Mouse (Mus musculus): ENCODE data around the gene Slc22a20. TPM values are rescaled to one million over a fixed set of nuclear protein-coding genes. Genes with fewer than 3 reads are reported as not detected.

Slc22a20 gene
- not detected for total RNA-seq (2021)
- long read RNA-seq, experiment 1, result 0 reads
- long read RNA-seq, experiment 2, result 0 reads

DNA sequence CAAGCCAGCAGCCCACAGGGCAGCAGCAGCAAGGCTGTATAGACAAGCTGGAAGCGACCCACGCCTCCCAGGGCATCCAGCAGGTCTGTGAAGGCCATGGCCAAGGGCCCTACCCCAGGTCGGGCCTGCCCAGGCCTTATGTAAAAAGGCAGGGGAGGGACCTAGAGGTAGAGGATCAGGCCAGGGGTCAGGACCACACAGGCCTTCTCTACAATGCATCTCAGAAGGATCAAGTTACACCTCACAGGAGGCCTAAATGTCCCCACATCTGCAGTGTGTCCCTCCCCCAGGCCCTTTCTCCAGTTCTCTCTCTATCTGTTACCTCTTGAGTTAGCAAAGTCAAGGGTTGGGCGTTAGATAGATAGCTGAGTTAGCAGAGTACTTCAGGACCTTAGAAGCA, at the start of gene Slc22a20:
Slc22a20 (minus strand) TSS at position 101 of the 400 bp plus-strand sequence.
- no peak for DNase-seq (ENCODE audit: low spot score in 2 of 2)

DNA sequence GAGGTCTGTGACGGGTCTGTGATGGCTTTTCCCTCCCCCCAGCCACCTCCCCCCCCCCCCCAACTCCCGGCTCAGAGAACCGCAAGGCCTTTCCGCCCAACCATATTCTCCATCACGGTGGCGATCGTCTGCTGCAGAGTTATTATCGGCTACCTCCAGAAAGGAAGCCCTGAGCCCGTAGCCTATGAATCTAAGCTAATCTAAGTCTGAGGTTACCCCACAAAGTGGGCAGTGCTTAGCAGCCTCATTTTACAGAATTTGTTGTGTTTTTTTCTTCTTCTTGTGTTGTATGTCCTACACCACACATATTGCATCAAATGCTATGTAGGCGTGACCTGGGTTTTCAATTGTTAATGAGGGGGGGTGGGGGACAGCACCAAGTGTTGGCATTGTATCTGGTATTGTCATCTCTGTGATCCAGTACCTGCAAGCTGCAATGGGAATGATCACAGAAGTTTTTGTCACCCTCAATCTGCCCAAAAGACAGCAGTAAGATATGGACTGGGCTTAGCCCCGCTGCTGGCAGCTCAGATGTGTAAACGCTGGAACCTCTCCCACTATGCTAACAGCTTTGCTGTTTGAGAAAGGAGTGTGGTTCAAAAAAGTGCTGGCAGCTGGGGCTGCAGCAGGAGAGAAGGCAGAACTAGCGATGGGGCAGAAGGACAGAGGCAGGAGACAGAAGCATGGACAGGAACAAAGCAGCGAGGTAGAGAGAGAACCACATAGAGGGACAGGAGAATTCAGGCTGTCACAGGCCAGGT, 44.8 kb upstream of the Slc22a20 start:
- no peak for DNase-seq (ENCODE audit: low spot score in 2 of 2)

DNA sequence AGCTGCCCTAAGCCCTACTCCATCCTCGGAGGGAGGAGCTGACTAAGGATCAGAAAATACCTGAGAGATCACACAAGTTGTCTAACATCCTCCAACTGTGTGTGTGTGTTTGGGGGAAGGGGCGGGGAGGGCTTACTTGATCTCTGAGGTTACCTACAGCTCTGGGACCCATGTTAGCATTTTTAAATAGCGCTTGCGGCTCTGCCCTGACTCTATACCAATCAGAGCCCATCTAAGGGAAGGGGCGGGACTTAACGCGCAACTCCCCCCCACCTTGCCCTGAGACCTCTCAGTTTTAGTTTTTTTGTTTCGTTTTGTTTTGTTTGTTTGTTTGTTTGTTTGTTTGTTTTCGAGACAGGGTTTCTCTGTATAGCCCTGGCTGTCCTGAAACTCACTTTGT, 43.5 kb upstream of the Slc22a20 start:
- DNase-seq (ENCODE audit: low spot score in 2 of 2), result no peak

DNA sequence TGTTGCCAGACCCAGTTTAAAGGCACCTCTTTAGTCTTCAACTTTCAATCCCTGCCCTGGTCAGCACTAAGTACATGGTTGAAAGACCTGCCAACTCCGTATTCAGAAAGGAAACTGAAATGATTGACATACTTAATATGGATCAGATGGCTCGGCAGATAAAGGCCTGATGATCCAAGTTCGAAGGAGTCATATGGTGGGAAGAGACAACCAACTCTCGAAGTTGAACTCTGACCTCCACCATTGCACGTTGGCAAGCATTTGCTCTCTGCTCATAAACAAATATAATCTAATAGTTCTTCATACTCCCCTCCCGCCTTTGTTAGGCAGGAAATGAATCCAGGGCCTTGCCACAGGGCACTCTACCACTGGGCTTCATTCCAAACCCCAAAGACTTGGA, 43.0 kb upstream of the Slc22a20 start:
- DNase-seq (ENCODE audit: low spot score in 2 of 2), result no peak

DNA sequence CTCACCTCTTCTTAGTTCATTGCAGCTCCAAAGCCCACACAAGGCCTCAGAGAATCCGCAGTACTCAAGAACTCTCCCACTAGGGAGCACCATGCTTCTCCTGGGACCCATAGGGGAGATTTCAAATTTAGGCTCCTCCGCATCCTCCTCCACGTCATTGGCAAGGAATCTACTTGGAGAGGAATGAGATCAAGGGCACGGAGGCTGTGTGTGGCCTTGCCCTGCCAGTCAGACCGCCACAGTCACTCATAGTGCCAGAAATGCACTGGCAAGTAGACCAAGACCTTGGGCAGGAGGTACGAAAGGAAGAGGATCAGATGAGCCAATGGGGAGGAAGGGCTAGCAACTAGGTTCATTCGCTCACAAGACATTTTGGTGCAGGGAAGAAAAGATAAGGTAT, 38.0 kb upstream of the Slc22a20 start:
- DNase-seq (ENCODE audit: low spot score in 2 of 2), result peak in 1 of 2 experiments; percentile 32

DNA sequence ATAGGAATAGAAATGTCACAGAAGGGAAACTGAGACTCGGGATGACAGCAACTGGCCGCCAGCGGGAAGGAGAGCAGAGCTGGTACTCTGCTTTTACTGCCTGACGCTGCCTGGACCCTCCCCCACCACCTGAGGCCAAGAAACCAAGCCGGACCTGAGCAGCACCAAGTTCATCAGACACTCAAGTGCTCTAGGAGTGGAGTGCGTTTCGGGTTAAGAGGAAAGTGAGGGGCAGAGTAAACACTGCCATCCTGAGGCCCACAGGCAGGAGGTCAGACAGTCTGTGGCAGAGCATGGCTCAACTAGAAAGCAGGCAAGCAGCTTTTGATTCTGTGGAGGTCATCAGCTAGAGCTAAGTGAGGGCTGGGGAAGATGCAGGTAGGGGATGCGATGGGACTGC, 37.1 kb upstream of the Slc22a20 start:
- DNase-seq (ENCODE audit: low spot score in 2 of 2), result no peak

DNA sequence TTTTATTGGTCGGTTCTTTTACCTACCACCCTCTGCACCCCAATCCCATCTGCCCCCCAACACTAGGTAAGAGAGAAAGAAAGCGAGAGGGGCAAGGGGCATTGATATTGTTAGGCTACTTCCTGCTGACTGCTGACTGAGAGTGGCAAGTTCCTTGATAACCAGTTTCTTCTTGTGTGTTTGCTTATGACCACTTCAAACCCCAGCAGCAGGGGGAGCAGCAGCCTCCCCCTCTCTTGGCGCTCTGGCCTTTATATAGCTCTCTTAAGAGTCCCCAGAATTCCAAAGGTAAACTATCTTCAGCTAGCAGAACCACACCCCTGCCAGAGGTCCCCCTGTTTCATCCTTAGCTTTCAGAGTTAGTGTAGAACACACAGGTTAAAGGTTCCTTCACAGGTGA, 34.3 kb upstream of the Slc22a20 start:
- no peak for DNase-seq (ENCODE audit: low spot score in 2 of 2)

DNA sequence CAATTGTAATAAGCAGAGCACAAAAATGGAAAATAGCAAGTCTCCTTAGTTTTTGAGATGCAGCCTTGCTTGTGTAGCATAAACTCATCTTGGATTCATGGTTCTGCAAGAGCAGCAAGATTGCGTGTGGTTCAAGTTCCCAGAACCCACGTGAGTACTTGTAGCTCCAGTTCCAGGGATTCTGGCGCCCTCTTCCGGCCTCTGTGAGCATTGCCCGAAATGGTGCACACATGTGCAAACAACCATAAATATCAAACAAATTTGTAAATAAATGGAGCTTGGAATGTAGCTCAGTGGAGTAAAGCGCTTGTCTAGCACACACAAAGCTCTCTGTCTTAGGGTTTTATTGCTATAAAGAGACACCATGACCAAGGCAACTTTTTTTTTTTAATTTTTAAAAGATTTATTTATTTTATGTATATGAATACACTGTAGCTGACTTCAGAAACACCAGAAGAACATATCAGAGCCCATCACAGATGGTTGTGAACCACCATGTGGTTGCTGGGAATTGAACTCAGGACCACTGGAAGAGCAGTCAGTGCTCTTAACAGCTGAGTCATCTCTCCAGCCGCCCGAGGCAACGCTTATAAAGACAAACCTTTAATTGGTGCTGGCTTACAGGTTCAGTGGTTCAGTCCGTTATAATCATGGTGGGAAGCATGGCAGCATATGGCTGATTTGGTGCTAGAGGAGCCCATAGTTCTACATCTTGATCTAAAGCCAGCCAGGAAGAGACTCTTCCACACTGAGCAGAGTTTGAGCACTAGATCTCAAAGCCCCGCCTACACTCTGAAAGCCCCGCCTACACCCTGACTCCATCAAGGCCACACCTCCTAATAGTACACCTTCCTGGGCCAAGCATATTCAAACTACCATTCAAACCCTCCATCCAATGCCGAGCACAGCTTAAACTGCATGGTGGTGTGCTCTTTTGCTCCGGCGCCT, 32.5 kb upstream of the Slc22a20 start:
- DNase-seq (ENCODE audit: low spot score in 2 of 2), result peak; percentile 63 to 78

DNA sequence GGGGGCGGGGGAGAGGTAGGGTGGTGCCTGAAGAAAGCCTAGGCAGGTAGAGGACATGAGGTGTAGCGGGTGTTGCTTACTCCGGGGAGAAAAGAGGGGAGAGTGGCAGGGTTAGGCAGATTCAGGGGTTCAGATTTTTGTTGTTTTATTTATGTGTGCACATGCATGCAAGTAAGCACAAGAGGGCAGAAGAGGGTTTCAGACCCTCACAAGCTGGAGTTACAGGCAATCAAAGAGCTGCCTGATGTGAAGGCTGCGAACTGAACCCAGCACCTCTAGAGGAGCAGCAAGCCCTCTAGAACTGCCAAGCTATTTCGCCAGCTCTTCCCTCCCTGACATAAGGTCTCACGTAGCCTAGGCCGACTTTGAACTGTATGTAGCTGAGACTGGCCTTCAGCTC, 30.6 kb upstream of the Slc22a20 start:
- no peak for DNase-seq (ENCODE audit: low spot score in 2 of 2)

DNA sequence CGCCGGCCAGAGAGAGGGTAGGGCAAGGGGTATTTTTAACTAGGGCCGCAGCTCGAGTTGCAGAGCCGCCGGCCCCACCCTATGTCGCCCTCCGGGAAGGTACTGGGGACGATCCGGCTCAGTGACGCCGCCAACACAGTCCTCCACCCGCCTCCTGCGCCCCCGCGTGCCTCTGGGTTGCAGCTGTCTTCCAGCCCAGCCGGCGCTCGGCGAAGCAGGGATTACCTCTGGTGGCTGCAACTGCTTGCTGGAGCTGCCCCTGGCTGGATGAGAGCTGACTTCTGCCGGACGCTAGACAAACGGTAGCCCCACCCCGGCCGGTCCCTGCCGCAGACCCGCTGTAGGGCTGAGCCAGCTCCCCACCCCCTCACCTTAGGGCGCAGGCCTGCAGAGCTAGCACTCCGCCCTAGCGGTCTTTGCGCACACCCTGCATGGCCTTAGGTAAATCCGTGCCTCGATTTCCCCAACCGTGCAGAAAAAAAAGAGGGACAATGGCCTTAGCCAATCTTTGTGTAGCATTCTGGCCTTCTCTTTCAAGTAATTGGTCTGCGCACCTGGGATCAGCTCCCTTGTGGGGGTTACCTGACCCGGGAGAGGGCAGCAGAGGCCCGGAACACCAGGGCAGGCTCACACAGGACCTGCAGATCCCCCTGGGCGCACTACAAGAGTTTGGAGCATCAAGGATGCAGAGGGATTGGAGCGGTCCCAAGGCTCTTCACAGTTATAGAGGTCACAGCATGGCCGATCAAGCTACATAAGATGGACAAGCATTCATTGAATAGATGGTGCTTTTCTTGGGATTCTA, 29.8 kb upstream of the Slc22a20 start, which contains the start of gene Capn1:
Capn1 (minus strand) TSS at position 387 of the 805 bp plus-strand sequence.
- DNase-seq (ENCODE audit: low spot score in 2 of 2), result peak; percentile 46 to 58

DNA sequence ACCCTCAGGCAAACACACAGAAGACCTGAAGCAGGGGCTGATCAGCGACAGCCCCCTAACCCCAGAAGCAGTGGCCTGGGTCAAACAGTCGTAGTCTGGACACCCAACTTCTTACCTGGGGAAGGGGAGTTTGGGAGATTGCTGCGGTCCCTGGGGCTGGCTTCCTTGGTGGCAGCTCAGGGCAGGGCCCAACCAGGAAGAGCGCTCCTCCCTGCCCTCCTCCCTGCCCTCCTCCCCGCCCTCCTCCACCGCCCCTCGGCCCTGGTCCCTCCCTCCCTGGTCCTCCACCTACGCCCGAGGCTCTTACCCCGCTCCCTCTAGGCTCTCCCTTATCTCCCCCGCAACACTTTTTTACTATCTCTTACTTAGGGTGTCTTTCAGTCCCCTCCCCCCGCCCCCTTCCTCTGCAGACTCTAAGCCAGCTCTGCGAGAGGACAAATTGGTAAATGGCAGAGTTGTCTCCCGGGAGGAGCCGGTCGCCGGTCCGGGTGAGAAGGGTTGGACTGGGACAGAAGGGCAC, 29.1 kb upstream of the Slc22a20 start:
- DNase-seq (ENCODE audit: low spot score in 2 of 2), result no peak

DNA sequence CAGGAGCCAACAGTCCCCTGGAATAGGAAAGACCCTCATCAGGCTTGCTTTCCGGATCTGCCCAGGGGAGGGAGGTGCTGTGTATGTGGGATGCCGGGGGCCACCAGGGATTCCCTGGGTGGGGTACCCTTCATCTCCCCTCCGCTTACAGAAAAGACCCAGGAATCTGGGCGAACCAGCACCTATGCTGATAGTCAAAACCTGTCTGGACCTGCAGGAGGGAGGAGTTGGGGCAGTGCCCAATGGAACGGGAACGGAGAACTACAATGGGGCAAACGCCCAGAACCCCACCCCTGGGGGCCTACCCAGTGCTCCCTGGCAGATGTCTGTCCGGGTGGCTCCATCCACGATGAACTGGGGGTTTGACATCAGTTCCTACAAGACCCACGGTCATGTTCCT, 27.7 kb upstream of the Slc22a20 start:
- no peak for DNase-seq (ENCODE audit: low spot score in 2 of 2)

DNA sequence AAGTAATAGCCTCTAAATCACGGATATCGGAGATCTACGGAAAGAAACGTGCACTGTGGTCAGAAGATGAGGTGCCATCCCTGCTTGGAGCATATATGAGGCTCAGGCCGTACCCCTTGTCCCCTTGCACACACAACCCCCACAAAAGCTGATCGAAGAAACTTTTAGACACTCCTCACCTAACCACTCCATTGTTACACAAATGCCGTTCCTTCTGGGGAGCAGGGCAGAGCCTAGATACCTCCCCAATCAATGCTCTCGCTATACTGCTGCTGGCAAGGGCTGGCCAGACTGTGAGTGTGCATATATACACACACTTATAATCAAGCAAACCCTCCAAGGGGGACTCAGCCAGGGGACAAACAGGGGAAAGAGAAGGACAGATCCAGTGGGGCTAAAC, 23.2 kb upstream of the Slc22a20 start:
- DNase-seq (ENCODE audit: low spot score in 2 of 2), result no peak

DNA sequence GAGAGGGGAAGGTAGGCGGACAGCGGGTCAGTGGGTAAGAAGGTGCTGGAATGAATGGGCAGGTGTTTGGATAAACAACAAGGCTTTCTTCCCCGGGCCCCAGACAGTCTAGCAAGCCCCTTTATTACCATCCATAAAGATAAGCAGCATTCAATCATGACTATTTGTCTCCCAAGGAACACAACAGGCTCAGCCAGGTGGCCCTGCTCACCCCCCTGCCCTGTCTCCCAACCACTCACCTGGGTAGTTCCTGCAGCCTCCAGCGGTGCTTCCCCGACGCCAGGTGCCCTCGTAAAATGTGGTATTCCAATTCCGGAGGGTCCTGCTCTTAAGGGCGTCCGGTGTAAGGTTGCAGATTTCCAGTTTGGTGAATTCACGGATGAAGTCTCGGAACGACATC, 21.1 kb upstream of the Slc22a20 start:
- no peak for DNase-seq (ENCODE audit: low spot score in 2 of 2)

DNA sequence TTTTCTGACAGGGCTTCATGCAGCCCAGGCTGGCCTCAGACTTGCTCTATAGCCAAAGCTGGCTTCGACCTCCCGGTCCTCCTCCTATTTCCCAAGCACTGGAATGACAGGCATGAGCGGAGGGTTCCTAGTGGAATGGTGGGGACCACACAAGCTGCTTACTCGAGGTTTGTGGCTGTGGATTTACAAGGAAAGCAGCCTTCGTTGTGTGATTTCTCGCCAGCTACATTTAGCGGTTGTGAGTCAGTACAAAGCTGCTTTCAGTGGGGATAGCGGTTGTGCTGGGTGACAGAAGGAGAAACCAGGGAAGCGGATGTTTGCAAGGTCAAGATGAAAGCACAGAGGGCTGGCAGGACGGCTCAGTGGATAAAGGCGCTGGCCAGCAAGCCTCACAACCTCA, 19.6 kb upstream of the Slc22a20 start:
- no peak for DNase-seq (ENCODE audit: low spot score in 2 of 2)

DNA sequence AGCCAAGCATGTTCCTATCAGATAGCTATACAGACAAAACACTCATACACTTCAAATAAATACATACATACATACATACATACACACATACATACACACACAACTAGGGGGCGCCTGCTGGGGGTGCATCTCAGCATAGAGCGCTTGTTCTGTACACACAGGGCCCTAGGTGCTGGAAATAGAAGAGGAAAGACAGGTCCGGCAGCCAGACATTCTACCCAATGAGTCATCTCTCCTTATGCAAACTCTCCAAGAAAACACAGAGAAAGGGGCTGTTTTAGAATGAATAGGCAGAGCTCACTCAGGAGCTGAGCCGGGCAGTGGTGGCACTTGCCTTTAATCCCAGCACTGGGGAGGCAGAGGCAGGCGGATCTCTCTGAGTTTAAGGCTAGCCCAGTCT, 14.0 kb upstream of the Slc22a20 start:
- DNase-seq (ENCODE audit: low spot score in 2 of 2), result no peak

DNA sequence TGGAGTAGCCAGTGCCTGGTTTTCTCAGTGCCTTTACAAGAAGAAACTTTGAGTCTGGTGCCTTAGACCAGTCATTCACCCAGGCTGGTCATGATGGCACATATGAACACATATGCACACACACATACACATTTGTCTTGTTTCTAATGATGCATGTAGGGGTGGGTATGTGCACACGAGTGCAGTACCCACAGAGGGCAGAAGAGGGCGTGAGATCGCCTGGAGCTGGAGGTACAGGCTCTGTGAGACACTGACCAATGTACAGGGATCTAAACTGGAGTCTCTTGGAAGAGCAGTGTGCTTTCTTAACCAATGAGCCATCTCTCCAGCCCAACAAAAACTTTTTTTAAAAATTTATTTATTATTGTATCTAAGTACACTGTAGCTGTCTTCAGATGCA, 12.2 kb upstream of the Slc22a20 start:
- DNase-seq (ENCODE audit: low spot score in 2 of 2), result no peak

DNA sequence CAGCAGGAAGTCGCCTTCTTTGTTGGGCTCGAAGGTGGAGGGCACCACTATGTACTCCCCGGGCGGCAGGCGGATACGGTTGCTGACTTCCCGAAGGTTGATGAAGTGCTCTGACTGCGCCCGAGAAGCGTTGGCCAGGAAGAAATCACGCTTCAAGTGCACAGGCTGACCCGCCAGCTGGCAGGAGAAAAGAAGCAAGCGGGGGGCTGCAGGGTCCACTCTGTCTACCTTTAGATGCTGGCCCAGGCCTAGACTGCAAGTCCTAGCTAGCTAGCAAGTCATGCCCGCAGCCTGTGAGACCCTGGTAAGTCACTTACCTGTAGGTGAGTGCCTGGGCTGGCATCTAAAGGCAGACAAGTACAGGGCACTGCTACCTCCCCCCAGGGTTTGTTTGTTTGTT, 8.8 kb upstream of the Slc22a20 start:
- DNase-seq (ENCODE audit: low spot score in 2 of 2), result no peak

DNA sequence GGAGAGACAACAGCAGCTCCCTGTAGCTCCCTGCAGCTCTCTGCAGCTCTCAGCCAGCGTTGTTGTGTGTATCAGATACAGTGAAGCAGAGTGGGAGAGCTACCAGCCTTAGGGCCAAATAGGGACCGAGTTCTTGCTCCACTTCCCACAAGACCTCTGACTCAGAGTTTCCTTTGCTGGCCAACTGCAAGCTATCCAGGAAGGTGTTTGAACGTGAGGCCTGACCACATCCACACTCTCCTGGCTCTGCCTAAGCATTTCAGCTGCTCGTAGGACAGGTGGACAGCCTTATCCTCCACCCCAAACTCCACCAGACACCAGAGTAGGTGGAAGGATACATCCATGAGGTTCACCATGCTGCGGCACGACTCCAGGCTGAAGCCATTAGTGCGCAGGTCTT, 6.1 kb upstream of the Slc22a20 start:
- DNase-seq (ENCODE audit: low spot score in 2 of 2), result no peak

DNA sequence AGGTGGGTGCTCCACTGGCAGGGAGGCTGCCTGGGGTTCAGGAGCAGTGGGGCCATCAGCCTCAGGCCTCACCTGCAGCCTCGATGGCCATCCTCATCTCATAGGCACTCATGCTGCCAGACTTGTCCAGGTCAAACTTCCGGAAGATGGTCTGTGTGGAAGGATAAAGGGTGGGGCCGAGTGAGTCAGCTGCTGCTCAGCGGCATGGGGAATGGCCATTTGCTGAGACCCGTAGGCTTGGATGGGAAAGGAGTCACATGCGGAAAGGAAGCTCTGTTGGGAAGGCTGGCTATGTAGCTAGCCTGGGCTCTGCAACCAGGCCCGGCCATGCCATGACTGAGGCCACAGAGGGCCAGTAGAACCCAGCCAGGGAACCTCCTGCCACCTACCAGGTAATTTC, 5.5 kb upstream of the Slc22a20 start:
- DNase-seq (ENCODE audit: low spot score in 2 of 2), result no peak

DNA sequence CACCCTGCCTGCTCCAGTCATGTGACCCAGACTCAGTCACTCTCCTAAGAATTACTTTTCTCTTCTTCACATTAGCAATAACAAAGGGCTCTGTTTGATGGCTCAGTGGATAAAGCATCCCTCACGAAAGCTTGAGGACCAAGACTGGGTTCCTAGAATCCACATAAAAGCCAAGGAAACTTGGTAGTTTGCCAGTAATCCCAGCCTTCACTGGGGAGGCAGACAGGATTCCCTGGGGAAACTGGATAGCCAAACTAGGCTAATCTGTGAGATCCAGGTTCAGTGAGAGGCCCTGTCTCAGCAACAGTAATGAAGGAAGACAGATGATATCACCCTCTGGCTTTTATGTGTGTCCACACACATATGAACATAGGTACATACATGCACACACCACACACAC, 5.0 kb upstream of the Slc22a20 start:
- no peak for DNase-seq (ENCODE audit: low spot score in 2 of 2)
